Mouse (Mus musculus) cerebellum, adult 2 months (tissue): ENCODE results near the gene Pip5k1a.

Experiments used
- CTCF ChIP-seq: fragments of 200-500 bp; IDR thresholded peaks from 2 replicates; pipeline ENCODE4 v1.5.1; 2011; ENCODE audit warnings: low read depth, mild to moderate bottlenecking, control low read depth, low read length, moderate library complexity, borderline replicate concordance; ENCODE audit not compliant: insufficient read depth
- POLR2A ChIP-seq: fragments of 200-500 bp; IDR thresholded peaks from 2 replicates; pipeline ENCODE4 v1.6.1; 2011; ENCODE audit warnings: low read length, control low read depth, borderline replicate concordance; ENCODE audit not compliant: insufficient read depth

GRCm38 (mm10) chr3:95058078-95058477, 48.7 kb downstream of the Pip5k1a start:
- no peak for TF ChIP-seq CTCF
- no peak for TF ChIP-seq POLR2A
